Mouse (Mus musculus): ENCODE results near the gene Tldc2.

DNA sequence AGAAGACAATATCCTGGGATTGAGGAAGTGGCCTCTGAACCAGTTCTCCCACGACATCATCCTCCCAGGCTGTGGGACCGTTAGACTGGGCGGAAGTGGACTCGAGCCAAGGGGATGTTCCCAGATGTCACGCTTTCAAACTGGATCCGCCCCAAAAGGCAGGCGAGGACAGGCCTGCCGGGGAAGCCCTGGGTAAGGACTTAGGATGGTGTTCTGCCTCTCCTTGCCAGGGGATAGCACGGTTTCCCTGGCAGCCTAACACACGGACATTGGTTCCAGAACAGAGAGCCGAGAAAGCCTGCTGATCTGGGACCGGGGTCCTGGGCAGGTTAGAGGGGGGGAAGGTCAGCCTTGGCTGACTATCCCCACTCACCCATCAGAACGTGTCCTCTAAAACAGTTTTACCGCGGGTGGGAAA, 9.2 kb upstream of the Tldc2 start:
- TF ChIP-seq EP300 (IDR thresholded peaks at IDR 0.05; ENCODE audit: low read depth) (peak; percentile 87), CTCF (IDR thresholded peaks at IDR 0.05; ENCODE audit: low read depth) (no peak)
